Mouse (Mus musculus) thymus, postnatal 14 days (tissue): ENCODE results near the gene Fbxw17.
"Not testable (repeated sequence)": the region's sequence is repeated elsewhere in the genome, so short reads cannot be mapped to it uniquely, and the experiment has no call there.

Experiments used
- DNase-seq: peaks from one replicate; pipeline ENCODE4 v3.0.0; 2021

Gene Fbxw17

DNA sequence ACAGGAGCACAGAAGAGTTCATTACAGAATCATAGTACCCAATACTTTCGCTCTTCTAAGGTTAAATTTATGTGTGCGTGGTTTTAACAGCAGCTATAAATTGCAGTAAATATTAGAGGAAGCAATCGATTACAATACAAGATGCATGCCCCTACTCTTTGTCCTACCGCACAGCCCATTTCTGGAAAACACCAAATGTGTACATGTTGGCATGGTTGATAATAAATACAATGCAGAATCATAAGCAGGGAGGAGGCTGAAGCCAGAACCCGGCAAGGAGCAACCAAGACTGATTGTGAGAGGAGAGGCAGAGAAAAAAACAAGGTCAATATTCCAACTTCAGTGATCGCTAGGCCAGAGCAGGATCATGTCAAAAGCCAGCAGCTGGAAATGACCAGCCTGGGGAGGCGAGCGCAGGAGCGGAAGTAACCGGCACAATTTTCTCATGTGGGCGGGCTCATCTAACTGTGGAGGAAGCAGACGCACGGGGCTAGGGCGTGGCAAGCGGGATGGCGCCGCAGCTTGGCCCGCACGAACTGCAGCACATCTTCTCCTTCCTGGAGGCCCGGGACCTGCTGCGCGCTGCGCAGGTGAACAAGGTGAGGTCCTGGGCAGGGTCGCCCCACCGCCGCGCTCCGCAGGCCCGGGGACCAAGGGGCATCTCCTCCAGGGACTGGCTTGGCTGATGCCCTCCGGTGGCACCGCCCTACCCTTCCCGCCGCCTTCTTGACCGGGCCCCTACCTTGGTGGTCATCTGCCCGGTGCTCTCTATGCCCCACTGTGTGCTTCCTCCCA is at the start of gene Fbxw17:
Fbxw17 (plus strand) TSS at position 476 of the 795 bp plus-strand sequence.
- DNase-seq = peak; percentile 73

DNA sequence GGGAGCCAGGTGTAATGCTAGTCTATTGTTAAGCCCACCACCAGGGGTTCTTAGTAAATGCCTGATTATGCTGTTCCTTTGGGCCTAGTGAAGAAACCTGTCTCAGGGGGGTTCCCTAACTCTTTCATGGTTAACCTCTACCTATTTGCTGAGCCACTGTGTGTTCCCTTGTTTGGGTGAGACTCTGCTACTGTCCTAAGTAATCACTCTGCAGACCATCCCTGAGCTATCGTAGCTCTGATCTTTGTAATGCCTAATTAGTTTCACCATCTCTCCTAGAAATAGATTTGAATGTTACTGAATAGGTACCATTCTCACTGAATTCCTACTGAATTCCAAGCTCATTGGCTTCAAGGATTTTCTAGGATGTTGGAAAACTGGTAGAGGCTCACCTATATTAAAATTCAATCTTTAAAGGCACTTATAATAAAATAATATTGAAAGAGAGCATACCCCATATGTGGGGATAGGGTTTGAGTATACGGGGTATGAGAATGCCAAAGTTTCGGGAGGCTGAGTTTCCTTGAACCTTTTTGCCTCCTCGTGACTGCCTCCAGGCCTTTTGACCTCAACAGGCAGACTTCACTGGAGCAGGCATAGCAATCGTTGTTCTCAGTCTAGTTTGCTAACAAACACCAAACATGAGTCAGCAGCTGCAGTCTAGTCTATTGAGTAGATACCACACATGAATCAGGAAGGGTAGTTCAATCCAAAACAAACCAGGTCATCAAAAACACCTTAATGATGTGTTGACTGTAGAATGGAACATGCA is 44.5 kb upstream of the Fbxw17 start:
- DNase-seq = not testable (repeated sequence)

DNA sequence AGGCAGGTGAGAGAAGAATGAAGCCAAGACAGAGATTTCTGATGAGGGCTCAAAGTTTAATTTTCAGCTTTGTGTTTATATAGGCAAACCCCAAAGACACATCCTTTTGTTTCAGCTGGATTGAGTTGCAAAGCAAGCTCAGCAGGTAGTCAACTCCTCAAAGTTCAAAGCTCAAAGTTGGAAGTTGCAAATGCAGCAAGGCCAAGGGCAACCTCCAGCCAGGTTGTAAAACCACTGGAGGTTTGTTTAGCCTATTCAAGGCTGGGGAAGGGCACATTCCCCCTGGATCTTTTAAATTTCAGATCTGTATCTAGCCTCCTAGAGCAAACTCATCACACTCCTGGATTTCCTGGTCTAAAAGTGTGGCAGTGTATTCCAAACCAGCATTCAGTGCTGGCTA is 28.5 kb upstream of the Fbxw17 start:
- DNase-seq = not testable (repeated sequence)

DNA sequence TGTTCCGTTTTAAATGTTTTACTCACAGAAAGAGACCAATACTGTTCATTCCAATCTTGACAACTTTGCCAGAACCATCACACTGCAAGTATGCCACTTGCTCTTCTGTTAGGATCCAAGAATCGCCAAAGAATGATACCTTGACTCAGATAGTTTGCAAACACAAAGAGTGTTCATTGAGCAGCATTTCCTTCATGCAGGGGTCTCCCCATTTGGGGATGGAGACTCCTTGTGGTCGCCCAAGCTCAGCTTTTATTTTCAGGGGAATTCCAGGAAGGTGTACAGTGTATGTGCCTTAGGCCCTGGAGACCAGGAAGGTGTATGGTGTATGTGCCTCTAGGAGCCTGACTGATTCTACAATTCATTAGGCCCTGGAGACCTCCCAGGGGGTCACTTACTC is 757 bp downstream of the Fbxw17 start:
- DNase-seq = no peak

DNA sequence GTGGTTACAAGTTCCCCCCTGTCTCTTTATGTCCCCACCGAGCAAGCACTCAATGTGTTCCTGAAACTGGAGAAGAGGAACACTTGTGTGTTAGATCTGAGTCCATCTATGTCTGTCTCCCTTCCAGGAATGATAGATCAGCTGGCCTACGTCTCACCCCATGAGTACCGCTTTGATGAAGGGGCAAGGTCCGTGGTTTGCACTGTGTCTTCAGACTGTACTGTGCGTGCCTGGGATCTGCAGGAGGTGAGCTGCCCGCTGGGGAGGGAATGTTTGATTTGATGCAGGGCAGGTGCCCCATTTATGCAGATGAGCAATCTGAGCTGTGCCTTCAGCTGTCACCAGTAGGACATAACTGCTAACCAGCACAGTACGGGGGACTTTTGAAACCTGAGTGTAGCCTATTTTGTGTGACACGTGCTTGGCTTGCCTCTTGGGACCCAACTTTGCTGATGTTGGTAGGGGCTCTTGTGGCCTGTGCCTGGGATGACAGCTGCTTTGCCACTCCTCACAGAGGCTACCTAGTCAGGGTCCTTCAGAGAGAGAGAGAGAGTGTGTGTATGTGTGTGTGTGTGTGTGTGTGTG is 6.1 kb downstream of the Fbxw17 start:
- DNase-seq = no peak

DNA sequence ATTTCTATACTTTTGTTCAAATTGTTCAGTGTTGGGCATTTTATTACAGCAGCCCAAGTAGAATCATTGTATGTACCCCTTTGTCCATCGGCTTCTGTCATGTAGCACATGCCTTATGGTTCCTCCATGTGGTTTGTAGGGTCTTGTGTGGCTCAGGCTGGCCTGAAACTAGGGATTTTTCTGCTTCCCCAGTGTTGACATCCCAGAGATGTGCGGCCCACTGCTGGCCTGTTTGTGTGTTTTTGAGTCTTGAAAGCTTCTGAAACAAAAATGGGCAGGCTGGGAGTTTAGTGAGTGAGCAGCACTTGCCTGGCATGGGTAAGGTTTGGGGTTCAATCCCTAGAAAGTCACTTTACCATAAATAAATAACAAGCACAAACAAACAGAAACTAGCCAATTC is 6.9 kb downstream of the Fbxw17 start:
- DNase-seq = no peak

DNA sequence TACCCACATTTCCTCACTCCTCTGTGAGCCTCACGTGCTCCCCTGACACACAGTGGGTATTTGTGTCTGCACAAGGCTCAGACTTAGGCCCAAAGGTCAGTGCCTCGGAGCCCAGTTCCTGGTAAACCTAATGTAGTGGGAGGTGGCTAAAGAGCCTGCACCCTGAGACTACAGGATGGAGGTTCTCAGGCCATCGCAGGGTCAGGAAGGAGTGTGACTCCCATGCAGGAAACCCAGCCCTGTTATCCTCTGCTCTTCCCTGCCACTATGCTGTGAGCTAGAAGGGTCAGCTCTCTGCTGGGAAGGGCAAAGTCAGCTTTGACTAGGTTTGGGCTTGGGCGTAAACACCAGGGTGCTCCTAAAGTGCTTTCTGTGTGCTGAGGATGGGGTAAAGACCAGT is 9.0 kb downstream of the Fbxw17 start:
- DNase-seq = no peak

DNA sequence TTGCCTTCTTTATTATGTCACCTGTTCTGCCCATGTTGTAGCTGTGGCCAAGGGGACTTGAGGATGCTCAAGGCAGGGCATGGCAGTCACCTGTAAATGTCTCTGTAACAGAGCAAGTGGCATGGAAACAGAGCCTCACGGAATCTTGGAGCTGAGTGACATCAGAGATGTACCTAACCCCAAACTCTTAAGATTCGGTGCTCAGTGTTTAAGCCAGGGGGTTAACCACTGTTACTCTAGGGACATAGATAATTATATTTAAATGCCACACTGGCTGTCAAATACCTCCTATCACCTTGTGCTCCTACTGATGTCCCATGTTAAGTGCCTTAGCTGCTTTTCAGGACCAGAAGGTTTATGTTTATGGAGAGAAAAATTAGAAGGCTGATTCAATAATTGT is 26.1 kb downstream of the Fbxw17 start, which contains the start of gene Gm47429:
Gm47429 (minus strand) TSS at position 101 of the 400 bp plus-strand sequence.
- no peak for DNase-seq

DNA sequence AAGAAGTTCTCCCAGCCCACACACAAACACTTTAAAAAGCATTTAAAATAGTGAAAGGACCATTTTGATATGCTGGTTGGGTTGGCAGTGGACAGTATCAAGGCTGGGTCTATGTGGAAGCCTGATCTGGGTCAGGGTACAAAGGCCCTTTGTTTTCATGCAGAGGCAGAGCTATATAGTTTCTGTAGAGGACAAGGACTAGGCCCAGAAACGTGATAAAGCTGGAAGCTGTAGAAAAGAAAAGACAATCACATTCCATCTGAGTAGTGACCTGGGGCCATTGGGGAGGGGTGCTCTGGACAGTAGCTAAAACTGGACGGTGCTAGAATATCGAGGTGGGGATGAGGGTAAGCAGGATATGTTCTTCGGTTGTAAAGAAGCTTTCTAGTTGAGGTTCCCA is 27.6 kb downstream of the Fbxw17 start:
- no peak for DNase-seq

DNA sequence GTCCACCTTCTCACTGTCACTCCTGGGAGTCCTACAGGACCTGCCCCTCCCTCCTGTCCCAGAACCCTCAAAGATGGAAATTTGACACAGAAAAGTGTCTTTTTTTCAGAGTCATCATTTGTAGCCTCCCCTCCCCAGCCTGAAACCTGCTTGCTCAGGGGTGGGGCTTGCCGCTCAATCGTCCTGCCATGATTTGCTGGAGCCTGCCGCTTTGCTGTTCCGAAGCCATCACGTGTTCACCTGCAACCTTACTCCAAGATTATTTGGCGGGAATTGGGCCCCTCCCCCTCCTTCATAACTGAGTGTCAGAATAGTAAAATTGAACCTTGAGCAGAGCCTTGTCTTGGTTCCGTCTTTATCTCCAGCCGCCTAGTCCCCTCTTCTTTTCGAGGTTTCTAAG is 34.6 kb downstream of the Fbxw17 start:
- DNase-seq = not testable (repeated sequence)

DNA sequence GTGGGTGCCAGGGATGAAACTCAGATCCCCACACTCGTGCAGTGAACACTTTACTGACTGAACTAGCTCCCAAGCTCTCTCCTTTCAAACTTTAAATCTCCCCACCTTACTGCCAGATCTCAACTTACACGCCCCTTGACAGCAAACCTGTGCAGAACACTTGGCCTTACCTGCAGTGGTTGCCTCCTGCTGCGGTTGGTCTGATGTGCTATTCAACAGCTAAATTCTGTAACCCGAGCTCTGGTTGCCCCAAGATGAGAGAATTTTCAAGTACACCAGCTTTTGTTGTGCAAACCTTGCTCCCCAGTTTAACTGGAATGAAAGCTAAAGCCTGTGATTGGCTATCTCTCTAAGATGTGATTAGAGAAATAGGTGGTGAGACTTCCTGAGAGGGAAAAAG is 35.8 kb downstream of the Fbxw17 start:
- DNase-seq = no peak

DNA sequence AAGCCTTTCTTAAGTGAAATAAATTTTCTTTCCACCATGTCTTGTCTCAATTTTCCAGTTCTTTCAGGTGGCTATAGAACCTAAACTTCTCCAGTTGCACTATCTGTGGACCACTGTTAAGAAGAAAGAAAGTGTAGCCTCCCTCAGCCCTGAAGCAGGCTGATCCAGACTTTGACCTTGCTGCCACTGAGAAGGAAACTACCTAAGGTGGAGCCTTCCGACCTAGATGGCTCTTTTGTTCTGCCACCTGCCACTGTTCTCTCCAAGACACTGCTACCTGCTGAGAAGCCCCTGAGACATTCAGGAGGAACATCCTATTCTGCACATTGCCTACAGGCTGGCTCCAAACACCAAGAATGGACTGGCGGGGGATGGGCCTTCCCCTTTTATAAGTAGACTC is 42.8 kb downstream of the Fbxw17 start:
- DNase-seq = not testable (repeated sequence)

DNA sequence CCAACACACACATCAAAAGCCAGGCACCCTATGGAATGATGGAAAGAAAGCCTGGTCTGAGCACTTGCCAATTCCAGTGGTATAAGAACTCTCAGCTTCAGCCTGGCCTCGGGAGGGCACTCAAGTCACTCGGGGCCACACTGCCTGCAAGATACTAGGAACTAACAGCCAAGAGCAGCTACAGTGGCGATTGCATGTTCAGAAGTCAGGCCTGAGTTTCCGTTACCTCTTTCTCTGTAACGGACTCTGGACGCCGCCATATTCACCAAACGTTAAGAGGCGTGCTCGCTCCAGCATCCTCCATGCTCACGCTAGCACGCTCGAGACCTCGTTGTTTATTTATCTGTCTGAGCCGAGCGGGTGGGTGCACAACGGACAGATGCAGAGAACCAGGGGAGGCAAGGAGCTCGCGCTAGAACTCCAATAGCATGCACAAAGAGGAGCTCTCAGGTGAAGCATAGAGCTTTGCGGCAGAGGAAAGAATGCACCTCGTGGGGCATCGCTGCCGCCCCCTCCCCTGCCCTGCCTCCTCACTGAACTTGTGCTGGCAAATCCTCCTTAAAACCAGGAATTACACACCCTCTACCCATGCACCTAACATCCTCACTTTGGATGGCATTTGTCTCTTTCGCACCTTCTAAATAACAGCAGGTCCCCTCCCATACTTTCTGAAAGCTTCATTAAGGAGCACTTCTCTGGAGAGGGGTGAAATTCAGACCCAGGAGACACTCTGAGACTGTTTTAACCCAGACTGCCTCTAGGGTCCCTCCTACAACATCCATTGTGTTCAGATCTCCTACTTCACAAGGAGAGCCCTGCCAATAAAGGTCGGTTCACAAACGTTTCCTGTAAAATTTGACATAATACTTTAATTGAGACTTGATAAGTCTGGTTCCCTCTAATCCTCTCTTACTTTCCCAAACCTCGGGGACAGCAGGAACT is 47.2 kb downstream of the Fbxw17 start:
- no peak for DNase-seq

DNA sequence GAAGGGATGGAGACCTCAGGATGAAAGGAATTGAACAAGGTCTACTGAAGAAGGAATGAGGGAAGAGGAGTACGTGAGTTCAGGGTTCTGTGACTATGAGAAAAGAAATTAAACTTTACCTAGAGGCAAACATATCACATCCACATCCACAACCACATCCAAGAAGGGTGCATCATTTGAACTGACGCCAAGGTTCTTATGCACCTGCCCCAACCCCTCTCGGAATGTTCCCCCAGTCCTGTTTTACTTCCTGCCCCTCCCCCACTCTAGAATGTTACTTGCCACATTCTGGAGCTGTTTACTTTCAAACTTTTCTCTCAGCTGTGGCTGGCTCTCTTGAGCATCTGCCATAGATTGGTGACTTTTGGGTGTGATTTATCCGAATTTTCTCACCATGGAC is 49.3 kb downstream of the Fbxw17 start, which contains the start of gene Nutm2:
Nutm2 (plus strand) TSS at position 301 of the 400 bp plus-strand sequence.
- no peak for DNase-seq
